Mouse (Mus musculus): Measurements from ENCODE around the gene Herc3. TPM values are rescaled to one million over a fixed set of nuclear protein-coding genes. Genes with fewer than 3 reads are reported as not detected.

The Herc3 gene
- polyA plus RNA-seq, 1 experiment = 2.8 TPM

- Histone ChIP-seq H3K27me3 (ENCODE audit: control insufficient read depth, insufficient read depth, low read length) (no peaks in the 10 kb centered on the region), H3K4me3 (ENCODE audit: control insufficient read depth, low read depth, low read length) (no peak overlapping the region), H3K4me1 (ENCODE audit: control insufficient read depth, insufficient read depth, low read length) (no peaks in the 10 kb centered on the region), H3K27ac (ENCODE audit: control insufficient read depth, insufficient read depth, low read depth, low read length) (no peak overlapping the region), H3K36me3 (ENCODE audit: control insufficient read depth, insufficient read depth, low read length) (no peaks in the 10 kb centered on the region)
- TF ChIP-seq POLR2A (IDR thresholded peaks at IDR 0.05; ENCODE audit: control insufficient read depth, low read depth, low read length) = no peak
- TF ChIP-seq CTCF (IDR thresholded peaks at IDR 0.05; ENCODE audit: control insufficient read depth, insufficient read depth, insufficient replicate concordance, low read depth, low read length) = no peak
These were observed 101.4 kb downstream of the Herc3 start for GRCm38 (mm10) chr6:58932515-58933188.

GRCm38 (mm10) chr6:58933189-58933913 lies 102.1 kb downstream of the Herc3 start:
- H3K27ac ChIP-seq (ENCODE audit: control insufficient read depth, insufficient read depth, low read depth, low read length) = no peak overlapping the region
- no peak overlapping the region for H3K4me3 ChIP-seq (ENCODE audit: control insufficient read depth, low read depth, low read length)
- TF ChIP-seq POLR2A (IDR thresholded peaks at IDR 0.05; ENCODE audit: control insufficient read depth, low read depth, low read length) = no peak
- TF ChIP-seq CTCF (IDR thresholded peaks at IDR 0.05; ENCODE audit: control insufficient read depth, insufficient read depth, insufficient replicate concordance, low read depth, low read length) = no peak
- no peaks in the 10 kb centered on the region for H3K4me1 ChIP-seq (ENCODE audit: control insufficient read depth, insufficient read depth, low read length)
- no peaks in the 10 kb centered on the region for H3K27me3 ChIP-seq (ENCODE audit: control insufficient read depth, insufficient read depth, low read length)
- H3K36me3 ChIP-seq (ENCODE audit: control insufficient read depth, insufficient read depth, low read length) = no peaks in the 10 kb centered on the region

DNA sequence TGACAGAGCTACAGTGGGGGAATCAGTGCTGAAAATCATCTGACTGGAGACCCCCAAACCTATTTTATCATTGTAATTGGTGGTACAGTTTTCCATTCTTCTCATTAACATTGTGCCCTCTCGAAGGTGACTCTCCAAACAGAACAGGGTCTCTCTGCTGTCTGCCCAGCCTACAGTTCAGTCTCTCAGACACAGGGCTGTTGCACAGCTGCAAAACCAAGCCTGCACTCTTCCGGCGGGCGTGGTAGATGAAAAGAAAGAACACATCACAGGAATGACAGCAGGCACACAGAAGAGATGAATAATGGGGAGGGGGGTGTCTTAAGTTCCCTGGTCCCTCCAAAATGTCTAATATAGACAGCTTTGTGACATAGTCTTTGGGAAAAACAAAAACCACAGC lies 102.9 kb downstream of the Herc3 start:
- no peak overlapping the region for H3K4me3 ChIP-seq (ENCODE audit: control insufficient read depth, low read depth, low read length)
- no peak overlapping the region for H3K27ac ChIP-seq (ENCODE audit: control insufficient read depth, insufficient read depth, low read depth, low read length)
- no peaks in the 10 kb centered on the region for H3K36me3 ChIP-seq (ENCODE audit: control insufficient read depth, insufficient read depth, low read length)
- no peaks in the 10 kb centered on the region for H3K27me3 ChIP-seq (ENCODE audit: control insufficient read depth, insufficient read depth, low read length)
- H3K4me1 ChIP-seq (ENCODE audit: control insufficient read depth, insufficient read depth, low read length) = no peaks in the 10 kb centered on the region
- TF ChIP-seq CTCF (IDR thresholded peaks at IDR 0.05; ENCODE audit: control insufficient read depth, insufficient read depth, insufficient replicate concordance, low read depth, low read length) (no peak), POLR2A (IDR thresholded peaks at IDR 0.05; ENCODE audit: control insufficient read depth, low read depth, low read length) (no peak)

GRCm38 (mm10) chr6:58937726-58938125 lies 106.5 kb downstream of the Herc3 start:
- no peak for TF ChIP-seq CTCF (IDR thresholded peaks at IDR 0.05; ENCODE audit: control insufficient read depth, insufficient read depth, insufficient replicate concordance, low read depth, low read length)
- TF ChIP-seq POLR2A (IDR thresholded peaks at IDR 0.05; ENCODE audit: control insufficient read depth, low read depth, low read length) = no peak
- no peaks in the 10 kb centered on the region for H3K36me3 ChIP-seq (ENCODE audit: control insufficient read depth, insufficient read depth, low read length)
- no peaks in the 10 kb centered on the region for H3K4me1 ChIP-seq (ENCODE audit: control insufficient read depth, insufficient read depth, low read length)
- no peak overlapping the region for H3K4me3 ChIP-seq (ENCODE audit: control insufficient read depth, low read depth, low read length)
- H3K27me3 ChIP-seq (ENCODE audit: control insufficient read depth, insufficient read depth, low read length) = no peaks in the 10 kb centered on the region
- H3K27ac ChIP-seq (ENCODE audit: control insufficient read depth, insufficient read depth, low read depth, low read length) = no peak overlapping the region

DNA sequence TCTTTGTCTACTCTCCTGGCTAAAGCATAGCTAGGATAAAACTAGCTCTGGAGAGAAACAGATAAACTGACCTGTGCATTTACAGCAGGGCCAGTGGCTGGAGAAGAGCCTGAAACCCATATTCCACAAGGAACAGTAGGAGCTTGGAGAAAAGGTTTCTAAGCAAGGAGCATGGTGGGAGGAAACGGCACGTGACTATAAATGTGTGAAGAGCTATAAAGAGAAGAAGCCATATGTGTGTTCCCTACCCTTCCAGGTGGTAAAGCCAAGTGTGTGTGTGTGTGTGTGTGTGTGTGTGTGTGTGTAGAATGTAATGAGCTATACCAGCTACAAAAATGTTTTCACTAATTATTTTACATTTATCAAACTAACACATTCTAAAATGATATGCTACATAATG lies 111.0 kb downstream of the Herc3 start:
- Histone ChIP-seq H3K36me3 (ENCODE audit: control insufficient read depth, insufficient read depth, low read length) (no peaks in the 10 kb centered on the region), H3K27me3 (ENCODE audit: control insufficient read depth, insufficient read depth, low read length) (no peaks in the 10 kb centered on the region), H3K4me1 (ENCODE audit: control insufficient read depth, insufficient read depth, low read length) (no peaks in the 10 kb centered on the region), H3K4me3 (ENCODE audit: control insufficient read depth, low read depth, low read length) (no peak overlapping the region), H3K27ac (ENCODE audit: control insufficient read depth, insufficient read depth, low read depth, low read length) (no peak overlapping the region)
- TF ChIP-seq POLR2A (IDR thresholded peaks at IDR 0.05; ENCODE audit: control insufficient read depth, low read depth, low read length) = no peak
- TF ChIP-seq CTCF (IDR thresholded peaks at IDR 0.05; ENCODE audit: control insufficient read depth, insufficient read depth, insufficient replicate concordance, low read depth, low read length) = no peak

DNA sequence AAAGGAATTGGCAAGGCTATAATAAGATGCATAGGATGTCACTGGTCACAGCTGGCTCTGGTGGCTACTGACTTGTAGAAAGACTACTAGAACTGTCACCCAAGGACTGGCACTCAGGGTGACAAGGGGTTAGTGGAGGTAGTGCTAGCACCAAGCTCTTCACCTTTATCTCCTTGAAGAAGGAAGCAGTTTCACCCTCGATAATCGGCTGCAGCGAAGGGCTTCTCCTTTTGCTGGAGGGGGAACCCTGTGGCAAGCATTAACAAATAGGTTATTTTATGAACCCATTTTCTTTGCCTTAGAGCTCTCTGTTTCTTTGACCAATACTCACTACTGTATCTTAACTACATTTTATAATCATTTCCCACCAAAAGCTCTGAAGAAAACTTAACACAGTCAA lies 112.7 kb downstream of the Herc3 start:
- H3K27me3 ChIP-seq (ENCODE audit: control insufficient read depth, insufficient read depth, low read length) = no peaks in the 10 kb centered on the region
- TF ChIP-seq CTCF (IDR thresholded peaks at IDR 0.05; ENCODE audit: control insufficient read depth, insufficient read depth, insufficient replicate concordance, low read depth, low read length) (no peak), POLR2A (IDR thresholded peaks at IDR 0.05; ENCODE audit: control insufficient read depth, low read depth, low read length) (no peak)
- no peaks in the 10 kb centered on the region for H3K36me3 ChIP-seq (ENCODE audit: control insufficient read depth, insufficient read depth, low read length)
- H3K27ac ChIP-seq (ENCODE audit: control insufficient read depth, insufficient read depth, low read depth, low read length) = no peak overlapping the region
- no peaks in the 10 kb centered on the region for H3K4me1 ChIP-seq (ENCODE audit: control insufficient read depth, insufficient read depth, low read length)
- H3K4me3 ChIP-seq (ENCODE audit: control insufficient read depth, low read depth, low read length) = no peak overlapping the region

DNA sequence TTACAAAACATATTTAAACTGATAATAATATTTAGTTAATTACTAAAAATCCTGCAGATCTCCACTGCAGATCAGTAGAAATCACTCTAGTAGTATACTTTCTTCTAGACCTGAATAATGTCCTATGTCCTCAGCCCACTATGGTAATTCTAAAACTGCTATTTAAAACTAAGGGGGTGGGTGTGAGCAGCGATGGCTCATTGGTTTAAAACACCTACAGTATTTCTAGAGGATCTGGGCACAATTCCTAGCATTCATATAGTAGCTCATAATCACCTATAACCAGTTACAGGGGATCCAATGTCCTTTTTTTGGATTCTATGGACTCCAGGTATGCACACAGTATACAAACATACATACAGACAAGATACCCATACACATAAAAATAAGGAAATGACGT lies 115.0 kb downstream of the Herc3 start:
- H3K4me1 ChIP-seq (ENCODE audit: control insufficient read depth, insufficient read depth, low read length) = no peaks in the 10 kb centered on the region
- no peak for TF ChIP-seq CTCF (IDR thresholded peaks at IDR 0.05; ENCODE audit: control insufficient read depth, insufficient read depth, insufficient replicate concordance, low read depth, low read length)
- TF ChIP-seq POLR2A (IDR thresholded peaks at IDR 0.05; ENCODE audit: control insufficient read depth, low read depth, low read length) = no peak
- H3K27ac ChIP-seq (ENCODE audit: control insufficient read depth, insufficient read depth, low read depth, low read length) = no peak overlapping the region
- no peaks in the 10 kb centered on the region for H3K27me3 ChIP-seq (ENCODE audit: control insufficient read depth, insufficient read depth, low read length)
- no peaks in the 10 kb centered on the region for H3K36me3 ChIP-seq (ENCODE audit: control insufficient read depth, insufficient read depth, low read length)
- no peak overlapping the region for H3K4me3 ChIP-seq (ENCODE audit: control insufficient read depth, low read depth, low read length)
